Comparison of ENCODE assay signal across 11 mouse cellular contexts in genomic region chr8:26939028-26939427, GRCm38 (mm10). TPM values are rescaled to one million over a fixed set of nuclear protein-coding genes. Genes with fewer than 3 reads are reported as not detected.
A peak's percentile ranks its signal among the peaks of the same experiment; 100 is the strongest.
DNase-seq lines count a peak whose midpoint lies in the region; ATAC-seq and TF ChIP-seq lines count a peak whose summit lies in the region.
"Had no signal": no experiment of that assay in that cellular context is flagged by ENCODE, and none has a peak within 500 bp of the region (broad histone marks: within the 10 kb centered on the region; RNA-seq: fewer than 3 reads in every experiment).

No protein-coding gene starts in this region.

- H3K4me1 ChIP-seq in ES-Bruce4 (ENCODE audit: control insufficient read depth, insufficient read depth, low read length) = no peaks in the 10 kb centered on the region
- H3K4me1 ChIP-seq in limb, embryonic 10.5 days = no peaks in the 10 kb centered on the region; the same call in 1 of the 2 replicates
- H3K4me1 ChIP-seq: embryonic facial prominence, embryonic 13.5 days had no signal

- H3K27me3 ChIP-seq in ES-Bruce4 (ENCODE audit: control insufficient read depth, insufficient read depth, low read length, poor library complexity, severe bottlenecking) = peaks cover 1% of the 10 kb centered on the region; the same call in 1 of the 2 replicates
- H3K27me3 ChIP-seq in limb, embryonic 10.5 days (ENCODE audit: low read depth, poor library complexity, severe bottlenecking) = 0 out of 2 replicates have a peak, but pooled peaks cover 8% of the 10 kb centered on the region
- H3K27me3 ChIP-seq: embryonic facial prominence, embryonic 13.5 days; lung, embryonic 15.5 days had no signal

- DNase-seq in cerebellum, postnatal 25 days = peak; percentile 14 to 34
- no peak for DNase-seq in cerebellum, adult 11 months
- DNase-seq in left cerebral cortex, postnatal 4 days = peak; percentile 3
- DNase-seq in left cerebral cortex, adult 18-20 months (ENCODE audit: low spot score in 2 of 2) = no peak
- peak; percentile 38 for DNase-seq in limb, embryonic 10.5 days (ENCODE audit: low spot score)
- no peak for DNase-seq in adrenal gland, postnatal 14 days

- intact Hi-C loops in left cerebral cortex, postnatal 4 days (cut with DNase I) = no loop called here

- no peak for TF ChIP-seq EP300 in ES-Bruce4 (IDR thresholded peaks at IDR 0.05; ENCODE audit: insufficient read depth, low read depth, low read length)

- H3K27ac ChIP-seq in ES-Bruce4 (ENCODE audit: insufficient read depth, low read length) = no peak overlapping the region
- H3K27ac ChIP-seq in limb, embryonic 10.5 days = no peak overlapping the region
- H3K27ac ChIP-seq: embryonic facial prominence, embryonic 13.5 days; left cerebral cortex, adult 2 months; lung, embryonic 15.5 days had no signal

- 88% methylated on average over 7 of the region's 7 CpGs for WGBS in limb, embryonic 10.5 days

- ATAC-seq in granulocyte monocyte progenitor cell, adult 5-6 weeks (replicated peaks; ENCODE audit: poor library complexity, severe bottlenecking) = no peak

- no peak overlapping the region for H3K9ac ChIP-seq in ES-Bruce4 (ENCODE audit: low read depth, poor library complexity, severe bottlenecking)
- H3K9ac ChIP-seq: embryonic facial prominence, embryonic 13.5 days; lung, embryonic 15.5 days had no signal

- TF ChIP-seq POLR2A in ES-Bruce4 (IDR thresholded peaks at IDR 0.05; ENCODE audit: insufficient read depth, low read length) = no peak

- no peaks in the 10 kb centered on the region for H3K9me3 ChIP-seq in ES-Bruce4 (replicated peaks; ENCODE audit: control insufficient read depth, insufficient read depth, low read length, poor library complexity, severe bottlenecking)
- no peaks in the 10 kb centered on the region for H3K9me3 ChIP-seq in limb, embryonic 10.5 days (replicated peaks)
- H3K9me3 ChIP-seq: embryonic facial prominence, embryonic 13.5 days; lung, embryonic 15.5 days had no signal

- peak; percentile 62 for TF ChIP-seq CTCF in ES-Bruce4 (IDR thresholded peaks at IDR 0.05; ENCODE audit: low read depth, low read length)

- H3K4me3 ChIP-seq in ES-Bruce4 (ENCODE audit: low read depth, low read length) = no peak overlapping the region
- H3K4me3 ChIP-seq in limb, embryonic 10.5 days = no peak overlapping the region
- H3K4me3 ChIP-seq: embryonic facial prominence, embryonic 13.5 days; left cerebral cortex, adult 2 months; lung, embryonic 15.5 days had no signal

- H3K36me3 ChIP-seq in ES-Bruce4 (ENCODE audit: control insufficient read depth, insufficient read depth, low read length, poor library complexity, severe bottlenecking) = no peaks in the 10 kb centered on the region
- no peaks in the 10 kb centered on the region for H3K36me3 ChIP-seq in limb, embryonic 10.5 days
- H3K36me3 ChIP-seq: embryonic facial prominence, embryonic 13.5 days; lung, embryonic 15.5 days had no signal

RNA-seq across cellular contexts. Expression of gene Zfp703, which starts 38.1 kb away (rescaled TPM):
- 10 to 100 TPM; 27.1 to 27.7 TPM for total RNA-seq in left cerebral cortex, postnatal 4 days (2021)
- total RNA-seq in left cerebral cortex, adult 18-20 months (2021) = 10 to 100 TPM; 38.4 to 48.0 TPM
- 4.4 and 4.9 TPM in 2 replicates for polyA plus RNA-seq in ES-Bruce4 (2011; ENCODE audit: insufficient read depth, insufficient read length, low read depth, missing spikeins)
- polyA plus RNA-seq in limb, embryonic 10.5 days (2016; fragmentation: Nextera tagmentation; extraction: Ambion mirVana) = 19.6 and 22.1 TPM in 2 replicates
- 8.1 and 14.2 TPM in 2 replicates for total RNA-seq in granulocyte monocyte progenitor cell, adult 5-6 weeks (2014; fragmentation: Nextera tagmentation)
- 1.5 and 2.5 TPM in 2 replicates for total RNA-seq in granulocyte monocyte progenitor cell, adult 5-6 weeks (2017)
- 114 and 119 TPM in 2 replicates for total RNA-seq in adrenal gland, postnatal 14 days (2021)

Comparison
In these comparisons a context has a peak if more than half of its experiments do, and no peak if none do; other contexts are left out.
1. DNase-seq: peak in cerebellum, postnatal 25 days (2 of 2), left cerebral cortex, postnatal 4 days (single experiment) and limb, embryonic 10.5 days (single experiment); none in cerebellum, adult 11 months (single experiment), left cerebral cortex, adult 18-20 months (0 of 2) and adrenal gland, postnatal 14 days (single experiment).